Mouse (Mus musculus) neural tube, embryonic 10.5 days (tissue): Measurements from ENCODE around the gene Brat1.
A peak's percentile ranks its signal among the peaks of the same experiment; 100 is the strongest.

ENCODE experiments used
- DNase-seq: peaks from one replicate; pipeline ENCODE4 v3.0.0-alpha.2; 2017; ENCODE audit warnings: low spot score; ENCODE audit errors: extremely low spot score

The Brat1 gene

DNA sequence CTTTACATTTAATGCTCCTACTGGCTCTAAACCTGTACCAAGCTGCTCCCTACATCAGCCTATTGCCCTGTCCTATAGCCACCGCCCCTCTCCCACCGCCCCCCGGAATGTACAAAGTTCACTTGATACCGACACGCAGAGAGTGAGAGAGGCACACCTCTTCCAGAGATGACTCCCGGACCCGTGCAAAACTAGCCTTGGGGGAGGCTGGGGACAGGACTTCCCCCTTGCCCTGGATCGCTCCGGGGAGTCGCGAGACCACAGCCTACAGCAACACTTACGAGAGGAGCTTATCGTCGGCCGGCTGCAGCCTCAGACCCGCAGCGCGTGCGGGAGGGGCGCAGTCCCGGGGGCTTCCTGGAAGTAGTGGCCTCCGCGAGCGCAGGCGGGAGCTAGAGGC lies 3.1 kb upstream of the Brat1 start:
- no peak for DNase-seq

DNA sequence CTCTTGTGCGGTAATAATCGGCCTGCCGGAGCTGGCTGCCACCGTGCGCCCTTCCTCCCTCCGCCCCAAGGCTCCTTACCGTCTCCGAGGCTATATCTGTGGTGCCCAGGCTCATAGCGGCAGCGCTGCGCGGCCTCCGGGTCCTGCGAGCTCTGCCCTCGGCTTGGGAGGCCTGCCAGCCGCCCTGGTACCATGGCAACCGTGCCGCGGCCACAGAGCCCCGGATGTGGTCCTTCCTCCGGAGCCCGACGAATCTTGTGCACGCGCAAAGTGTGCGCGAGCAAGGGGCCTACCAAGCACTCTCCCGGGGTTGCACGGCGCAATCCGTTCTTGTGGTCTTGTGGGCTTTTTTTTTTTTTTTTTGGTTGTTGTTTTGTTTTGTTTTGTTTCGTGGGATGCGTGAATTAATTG lies 2.7 kb upstream of the Brat1 start, which contains the start of gene Iqce:
Iqce (minus strand) TSS at position 276 of the 411 bp plus-strand sequence.
- DNase-seq: peak; percentile 97

DNA sequence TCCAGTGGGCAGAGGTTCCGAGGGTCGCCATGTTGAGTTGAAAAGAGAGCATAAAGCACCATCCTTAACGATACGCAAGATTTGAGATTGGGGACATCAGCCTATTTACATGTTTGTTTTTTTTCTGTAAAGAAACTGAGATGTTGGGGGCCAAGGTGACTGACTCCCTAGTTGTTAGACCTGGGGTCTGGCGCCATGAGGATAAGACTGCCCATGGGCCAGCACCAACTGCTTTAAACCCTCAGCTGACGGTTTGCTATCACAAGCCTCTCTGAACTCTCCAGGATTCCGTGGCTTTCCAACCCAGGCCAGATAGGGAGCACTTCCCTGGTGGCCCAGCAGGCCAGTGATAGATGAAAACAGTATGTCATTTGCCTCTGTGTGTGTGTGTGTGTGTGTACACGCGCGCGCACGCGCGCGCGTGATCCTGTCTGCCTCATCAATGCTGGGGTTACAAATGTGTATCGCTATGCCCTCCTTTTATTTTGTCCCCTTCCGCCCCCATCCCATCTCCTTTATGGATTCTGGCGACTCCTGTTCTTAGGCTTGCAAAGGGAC lies 2.1 kb upstream of the Brat1 start:
- peak; percentile 18 for DNase-seq

DNA sequence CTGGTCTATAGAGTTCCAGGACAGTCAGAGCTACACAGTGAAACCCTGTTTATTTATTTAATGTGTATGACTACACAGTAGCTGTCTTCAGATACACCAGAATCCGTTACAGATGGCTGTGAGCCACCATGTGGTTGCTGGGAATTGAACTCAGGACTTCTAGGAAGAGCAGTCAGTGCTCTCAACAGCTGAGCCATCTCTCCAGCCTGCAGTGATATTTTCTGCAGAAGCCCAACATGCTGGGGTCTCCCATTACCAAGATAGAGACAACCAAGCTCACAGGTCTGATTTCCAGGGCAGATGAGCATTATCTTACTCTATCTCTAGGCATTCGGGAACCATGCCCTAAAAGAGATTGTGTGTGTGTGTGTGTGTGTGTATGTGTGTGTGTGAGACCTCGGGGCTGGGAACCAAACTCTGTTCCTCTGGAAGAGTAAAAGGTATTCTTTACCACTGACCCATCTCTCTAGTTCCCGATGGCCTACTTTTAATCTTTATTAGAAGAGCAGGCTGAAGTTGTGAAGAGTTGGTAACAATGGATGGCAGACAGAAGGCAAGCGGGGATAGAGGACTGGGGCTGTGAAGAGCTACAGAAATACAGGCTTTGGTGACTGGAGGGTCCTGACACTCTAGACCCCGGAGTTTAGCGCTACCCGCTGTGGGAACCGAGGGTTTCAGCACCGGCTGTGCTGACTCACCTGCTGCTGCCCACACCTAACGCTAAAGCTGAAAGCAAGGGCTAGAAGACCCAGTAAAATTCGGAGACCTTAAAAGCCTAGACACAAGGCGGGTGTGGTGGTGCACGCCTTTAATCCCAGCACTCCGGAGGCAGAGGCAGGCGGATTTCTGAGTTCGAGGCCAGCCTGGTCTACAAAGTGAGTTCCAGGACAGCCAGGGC lies 1.1 kb upstream of the Brat1 start:
- DNase-seq: peak; percentile 27

DNA sequence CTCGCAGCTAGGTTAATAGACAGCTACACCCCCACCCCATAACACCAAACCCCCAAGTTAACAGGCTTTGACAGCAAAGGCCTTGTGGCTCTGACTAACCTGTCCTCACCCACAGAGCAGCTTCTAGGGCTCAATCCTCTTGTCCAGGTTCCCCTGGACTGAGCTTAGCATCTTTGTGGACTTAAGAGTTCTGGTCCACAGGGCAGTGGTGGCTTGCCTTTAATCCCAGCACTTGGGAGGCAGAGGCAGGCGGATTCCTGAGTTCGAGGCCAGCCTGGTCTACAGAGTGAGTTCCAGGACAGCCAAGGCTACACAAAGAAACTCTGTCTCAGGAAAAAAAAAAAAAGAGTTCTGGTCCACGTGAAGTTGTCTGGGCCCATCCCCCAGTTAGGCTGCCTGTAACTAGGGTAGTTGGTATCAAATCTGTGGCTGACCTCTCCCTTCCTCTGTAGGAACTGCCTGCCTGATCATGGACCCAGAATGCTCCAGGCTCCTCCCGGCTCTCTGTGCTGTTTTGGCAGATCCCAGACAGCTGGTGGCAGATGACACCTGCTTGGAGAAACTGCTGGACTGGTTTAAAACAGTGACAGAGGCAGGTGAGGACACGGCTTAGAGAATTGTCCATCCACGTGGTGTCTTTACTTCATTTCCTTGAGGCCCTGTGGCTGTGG lies 825 bp downstream of the Brat1 start:
- no peak for DNase-seq

DNA sequence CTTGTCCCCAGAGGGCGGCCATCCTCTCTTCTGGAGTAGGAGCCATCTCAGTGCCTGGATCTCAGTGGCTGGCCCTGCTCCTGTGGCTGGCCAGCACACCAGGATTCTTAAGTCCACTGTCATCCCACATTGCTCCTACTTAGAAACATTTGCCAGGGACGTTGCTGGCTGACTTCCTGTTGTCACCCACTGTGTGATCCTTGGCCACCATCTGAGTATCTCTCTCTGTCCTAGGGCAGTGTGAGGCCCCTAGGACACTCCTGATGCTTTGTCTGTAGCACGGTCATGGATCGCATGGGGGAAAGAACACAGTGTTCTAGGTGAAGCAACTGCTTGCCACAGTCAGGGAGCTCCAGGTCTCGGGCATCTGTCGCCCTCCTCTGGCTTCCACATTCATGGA lies 5.5 kb downstream of the Brat1 start:
- DNase-seq: no peak

DNA sequence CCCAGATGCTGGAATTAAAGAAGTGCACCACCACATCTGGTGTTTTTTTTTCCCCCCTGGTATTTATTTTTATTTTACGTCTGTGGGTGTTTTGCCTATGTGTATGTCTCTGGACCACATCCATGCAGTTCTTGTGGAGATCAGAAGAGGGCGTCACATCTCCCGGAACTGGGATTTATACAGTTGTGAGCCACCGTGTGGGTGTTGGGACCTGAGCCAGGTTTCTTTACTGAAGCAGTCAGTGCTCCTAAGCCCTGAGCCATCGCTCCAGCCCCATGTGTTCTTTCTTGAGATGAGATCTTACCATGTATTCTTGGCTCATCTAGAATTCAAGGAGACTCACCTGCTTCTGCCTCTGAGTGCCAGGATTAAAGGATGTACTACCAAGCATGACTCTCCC lies 6.2 kb downstream of the Brat1 start:
- DNase-seq: no peak

DNA sequence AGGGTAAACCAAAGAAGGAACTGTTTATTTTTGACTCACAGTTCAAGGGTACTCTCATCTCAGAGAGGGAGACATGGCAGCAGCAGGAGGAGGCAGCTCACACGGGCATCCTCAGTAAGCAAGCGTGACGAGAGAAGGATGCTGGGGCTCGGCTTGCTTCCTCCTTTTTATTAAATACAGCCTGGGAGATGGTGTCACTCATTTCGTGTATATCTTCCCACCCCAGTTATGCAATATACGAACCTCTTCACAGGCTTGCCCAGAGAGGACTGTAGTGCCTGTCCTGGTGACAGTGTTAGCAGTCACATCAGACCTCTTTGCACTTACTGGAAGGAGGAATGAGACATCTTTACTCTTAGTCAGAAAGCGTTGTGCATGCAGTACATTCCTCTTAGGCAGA lies 16.0 kb downstream of the Brat1 start:
- DNase-seq: no peak

DNA sequence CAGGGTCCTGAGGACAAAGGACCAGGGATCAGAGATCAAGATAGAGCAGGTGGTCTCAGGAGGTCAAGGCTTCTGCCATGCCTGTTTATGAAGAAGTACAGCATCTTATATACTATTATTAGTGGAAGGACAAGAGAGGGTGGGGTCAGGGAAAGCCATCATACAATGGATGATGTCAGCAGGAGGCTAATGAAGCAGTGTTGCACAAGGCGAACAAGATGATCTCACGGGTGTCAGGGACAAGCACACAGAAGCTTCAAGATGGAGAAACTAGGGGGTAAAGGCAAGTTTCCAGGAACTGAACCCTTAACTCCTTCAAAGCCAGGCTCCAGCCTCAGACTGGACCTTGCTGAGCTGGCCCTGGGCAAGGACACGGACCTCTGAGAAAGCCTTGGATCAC lies 17.3 kb downstream of the Brat1 start:
- DNase-seq: no peak

DNA sequence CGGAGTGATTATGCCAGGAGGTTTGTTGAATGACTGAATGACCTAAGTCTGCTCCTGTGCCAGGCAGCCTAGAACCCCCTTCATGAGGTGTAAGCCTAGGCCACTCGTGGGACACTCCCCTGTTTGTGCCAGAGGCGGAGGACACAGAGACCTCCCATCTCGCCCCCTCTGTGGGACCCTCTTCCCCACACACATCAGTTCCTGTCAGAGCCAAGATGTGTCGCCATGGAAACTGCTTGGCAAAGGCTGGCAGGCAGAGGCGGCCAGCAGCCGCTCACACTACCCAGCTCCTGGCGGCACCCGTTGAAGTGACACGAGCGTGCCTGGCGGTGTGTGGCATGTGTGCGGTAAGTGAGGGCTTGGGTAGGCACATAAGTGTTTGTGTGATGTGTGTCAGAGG lies 19.0 kb downstream of the Brat1 start, which contains the start of gene Amz1:
Amz1 (plus strand) TSS at position 306 of the 400 bp plus-strand sequence.
- DNase-seq: no peak

DNA sequence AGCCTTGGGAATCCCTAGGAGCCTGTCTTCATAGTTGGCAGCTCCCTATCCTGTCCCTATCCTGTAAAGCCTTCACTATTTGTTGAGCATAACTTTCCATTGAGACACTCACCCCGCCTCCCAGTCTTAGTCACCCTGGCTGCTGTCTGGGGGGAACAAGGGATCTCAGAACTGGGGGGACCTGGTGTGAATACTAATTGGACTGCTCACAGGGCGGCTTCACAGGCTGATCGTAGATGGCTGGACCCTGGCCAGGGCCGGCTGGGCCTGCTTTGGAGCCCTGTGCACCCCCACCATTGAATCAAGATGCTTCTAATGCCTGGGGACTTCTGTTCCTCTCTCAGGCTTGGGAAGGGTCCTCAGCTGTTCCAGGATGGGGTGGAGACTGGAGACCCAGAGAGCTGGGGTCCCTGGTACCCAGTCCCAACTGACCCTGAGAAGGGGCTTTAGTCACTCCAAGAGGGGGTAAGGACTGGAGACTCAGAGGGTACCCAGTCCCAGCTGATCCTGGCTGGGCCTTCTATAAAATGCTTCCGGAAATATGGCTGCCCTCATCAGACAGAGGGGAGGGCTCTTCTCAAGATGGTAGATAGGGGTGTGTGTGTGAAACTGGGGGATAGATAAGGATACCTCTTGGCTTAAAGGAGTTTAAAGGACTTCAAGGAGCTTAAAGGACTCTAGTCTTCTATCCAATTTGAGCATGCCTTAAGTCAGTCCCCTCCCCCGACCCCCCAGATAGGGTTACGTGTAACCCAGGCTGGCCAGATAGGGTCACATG lies 21.4 kb downstream of the Brat1 start:
- no peak for DNase-seq

DNA sequence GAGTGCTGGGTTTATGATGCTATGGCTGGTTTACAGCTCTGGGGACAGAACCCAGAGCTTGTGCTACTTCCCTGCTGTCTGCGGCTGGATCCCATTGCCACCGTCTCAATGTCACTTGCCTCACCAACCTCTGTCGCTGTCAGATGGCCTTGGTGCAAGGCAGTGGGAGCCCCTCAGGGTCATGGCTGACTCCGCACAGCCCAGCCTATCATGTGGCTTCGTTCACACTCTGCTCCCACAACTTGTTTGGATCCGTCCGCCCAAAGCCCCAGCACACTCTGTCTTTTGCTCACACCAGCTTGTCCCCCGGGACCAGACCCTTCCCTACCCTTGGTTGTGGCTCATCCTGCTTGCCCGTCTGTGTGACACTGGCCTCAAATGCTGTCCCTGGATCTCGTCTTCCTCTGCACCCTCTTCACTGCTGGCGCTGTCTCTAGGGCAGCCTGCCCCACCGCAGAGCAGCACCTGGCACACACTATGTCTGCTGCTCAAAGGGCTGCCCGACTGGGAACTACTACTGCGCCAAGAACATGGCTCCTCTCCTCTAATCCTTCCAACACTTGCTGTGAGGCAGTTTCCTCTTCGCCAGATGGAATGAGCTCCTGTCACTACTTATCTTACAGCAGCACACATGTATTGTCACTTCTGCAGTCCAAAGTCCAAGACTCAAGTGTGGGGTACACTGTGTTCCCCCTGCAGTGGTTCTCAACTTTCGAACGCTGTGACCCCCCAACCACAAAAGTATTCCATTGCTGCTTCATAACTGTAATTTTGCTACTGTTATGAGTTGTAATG lies 22.3 kb downstream of the Brat1 start:
- DNase-seq: no peak

DNA sequence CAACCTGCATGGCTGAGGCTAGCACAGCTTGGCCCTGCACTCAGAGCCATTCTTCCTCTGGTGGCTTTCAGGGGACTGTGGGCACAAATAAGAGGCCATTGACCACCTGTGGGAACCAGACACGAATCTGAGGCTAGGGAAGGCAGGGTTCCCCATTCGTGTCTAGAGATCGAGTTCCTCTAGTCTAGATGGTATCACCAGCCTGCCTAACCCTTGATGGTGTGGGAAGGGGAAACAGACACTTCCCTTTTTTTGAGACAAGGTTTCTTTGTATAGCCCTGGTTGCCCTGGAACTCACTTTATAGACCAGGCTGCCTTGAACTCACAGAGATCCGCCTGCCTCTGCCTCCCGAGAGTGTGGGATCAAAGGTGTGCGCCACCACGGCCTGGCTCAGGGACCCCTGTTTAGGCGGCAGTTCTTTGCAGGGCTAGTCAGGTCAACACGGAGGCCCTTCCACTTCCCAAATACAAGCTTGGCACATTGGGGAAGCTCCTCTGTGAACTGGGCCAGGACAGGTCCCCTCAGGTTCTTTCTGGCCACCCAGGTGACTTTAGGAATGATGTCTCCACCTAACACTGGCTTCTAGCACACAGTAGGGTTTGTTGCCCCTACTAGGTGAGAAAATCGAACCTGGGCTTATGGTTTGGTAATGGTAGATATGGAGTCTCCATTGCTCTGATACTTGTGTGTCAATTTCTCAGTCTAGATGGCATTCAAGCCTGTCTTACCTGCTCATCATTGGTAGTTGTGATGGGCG lies 26.4 kb downstream of the Brat1 start:
- no peak for DNase-seq

DNA sequence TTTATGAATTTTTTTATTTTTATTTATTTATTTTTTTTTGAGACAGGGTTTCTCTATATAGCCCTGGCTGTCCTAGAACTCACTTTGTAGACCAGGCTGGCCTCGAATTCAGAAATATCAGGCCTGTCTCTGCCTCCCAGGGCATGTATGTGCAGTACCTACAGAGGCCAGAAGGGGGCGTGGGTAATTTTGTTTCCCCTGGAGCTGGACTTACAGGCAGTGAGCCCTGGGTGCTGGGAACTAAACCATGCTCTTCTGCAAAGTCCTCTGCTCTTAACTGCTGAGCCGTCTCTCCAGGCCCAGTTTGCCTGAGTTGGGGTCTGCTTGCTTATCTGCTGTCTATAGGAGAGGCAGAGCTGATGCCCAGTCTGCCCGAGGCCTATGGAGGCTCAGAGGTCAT lies 27.4 kb downstream of the Brat1 start:
- peak; percentile 31 for DNase-seq

DNA sequence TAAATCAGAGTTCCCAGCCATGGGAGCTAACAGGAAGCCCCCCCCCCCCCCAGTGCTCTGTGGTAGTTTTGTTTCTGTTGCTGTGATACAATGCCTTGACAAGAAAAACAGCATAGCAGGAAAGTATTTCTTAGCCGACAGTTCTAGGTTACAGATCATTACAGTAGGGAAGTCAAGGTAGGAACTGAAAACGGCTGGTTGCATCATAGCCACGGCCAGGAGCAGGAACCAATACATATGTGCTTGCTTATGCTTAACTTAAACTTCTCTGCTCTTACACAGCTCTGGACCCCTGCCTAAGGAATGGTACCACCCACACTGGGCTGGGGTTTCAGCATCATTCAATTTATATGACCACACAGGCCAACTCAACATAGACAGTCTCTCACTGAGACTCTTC lies 28.5 kb downstream of the Brat1 start:
- no peak for DNase-seq

DNA sequence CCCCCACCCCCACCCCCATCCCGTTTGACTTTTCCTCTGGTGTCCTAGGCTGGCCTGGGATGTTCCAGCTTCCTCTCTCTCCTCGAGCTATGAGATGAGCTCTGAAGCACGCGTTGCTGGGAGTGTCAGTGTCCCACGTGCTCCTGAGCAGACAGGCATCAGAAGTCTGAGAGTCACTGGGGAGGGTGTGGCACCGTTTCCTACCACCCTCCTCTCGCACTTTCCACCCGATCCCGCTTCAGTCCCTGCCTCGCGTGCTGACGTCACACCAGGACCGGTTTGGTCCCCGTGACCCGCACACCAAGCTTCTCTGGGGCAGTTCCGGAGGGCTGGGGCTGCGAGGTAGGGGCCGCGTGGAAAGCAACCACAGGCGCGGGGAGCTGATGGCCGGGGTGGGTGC lies 30.5 kb downstream of the Brat1 start:
- DNase-seq: peak; percentile 33

DNA sequence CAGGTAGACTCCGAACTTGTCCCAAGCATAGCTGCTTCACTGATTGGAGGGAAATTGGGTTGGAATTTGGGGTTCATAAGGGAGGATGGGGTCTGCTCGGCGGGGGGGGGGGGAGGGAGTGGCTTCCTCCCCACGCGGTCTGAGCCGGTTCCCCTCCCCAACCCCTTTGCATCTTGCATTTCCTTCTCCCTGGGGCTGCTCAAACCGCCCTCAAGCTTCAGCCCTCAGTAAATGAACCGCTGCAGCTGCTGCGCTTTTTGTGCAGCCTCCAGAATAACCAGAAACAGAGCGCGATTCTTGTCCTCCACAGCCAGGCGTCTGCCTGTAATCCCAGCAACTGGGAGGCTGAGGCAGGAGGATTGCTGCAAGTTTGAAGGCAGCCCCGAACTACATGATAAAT lies 31.4 kb downstream of the Brat1 start:
- DNase-seq: no peak

DNA sequence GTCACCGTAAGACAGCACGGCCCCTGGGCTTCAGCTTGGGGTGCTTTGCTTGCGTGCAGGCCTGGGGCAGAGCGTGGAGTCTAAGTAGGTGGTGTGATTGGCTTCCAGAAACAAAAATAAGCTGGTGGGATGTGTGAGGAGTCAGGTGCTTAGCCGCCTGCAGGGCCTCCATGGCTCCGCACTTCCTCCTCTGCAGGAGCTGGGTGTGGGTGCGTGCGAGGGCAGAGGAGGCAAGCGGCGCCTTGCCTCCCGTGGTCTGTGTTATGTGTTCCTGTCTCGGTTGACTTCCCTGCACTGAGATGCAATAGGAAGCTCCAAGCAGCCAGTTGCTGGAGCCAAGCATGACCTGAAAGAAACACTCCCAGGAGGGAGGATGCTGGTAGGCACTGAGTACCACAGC lies 35.0 kb downstream of the Brat1 start:
- DNase-seq: no peak

DNA sequence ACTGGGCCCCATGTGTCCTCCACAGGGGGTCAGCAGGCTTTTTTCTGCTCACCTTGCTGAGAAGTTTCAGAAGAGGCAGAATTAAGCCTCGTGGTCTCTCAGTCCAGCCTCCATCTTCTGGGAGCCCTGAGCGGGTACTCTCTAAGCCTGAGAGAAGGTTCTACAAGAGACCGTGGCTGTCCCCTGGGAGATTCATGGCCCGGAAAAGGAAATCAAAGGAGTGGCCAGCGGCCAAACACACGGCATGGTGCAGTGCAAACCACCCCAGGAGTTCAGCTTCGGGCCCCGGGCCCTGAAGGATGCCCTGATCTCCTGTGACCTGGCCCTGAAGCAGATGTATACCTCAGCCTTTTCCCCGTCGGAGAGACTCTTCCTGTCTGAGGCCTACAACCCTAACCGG lies 36.2 kb downstream of the Brat1 start:
- DNase-seq: no peak

DNA sequence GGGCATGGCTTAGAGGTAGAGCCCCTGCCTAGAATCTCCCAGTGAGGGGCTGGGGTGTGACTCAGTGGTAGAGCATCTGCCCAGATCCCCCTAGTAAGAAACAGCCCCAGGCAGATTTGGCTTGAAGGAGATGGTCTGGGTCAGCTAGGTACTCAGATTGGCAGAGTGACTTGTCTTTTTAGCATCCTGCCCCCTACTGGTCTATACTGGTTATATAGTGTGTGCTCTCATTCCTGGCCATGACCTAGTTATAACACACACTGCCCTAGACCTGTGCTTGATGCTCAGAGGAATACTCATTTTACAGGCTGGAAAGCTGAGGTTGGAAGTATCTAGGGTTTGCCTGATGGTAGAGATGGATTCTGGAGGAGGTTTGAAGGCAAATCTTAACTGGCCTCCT lies 37.1 kb downstream of the Brat1 start:
- DNase-seq: no peak
